19 mouse cellular contexts compared by ENCODE assay signal in the genomic region with DNA sequence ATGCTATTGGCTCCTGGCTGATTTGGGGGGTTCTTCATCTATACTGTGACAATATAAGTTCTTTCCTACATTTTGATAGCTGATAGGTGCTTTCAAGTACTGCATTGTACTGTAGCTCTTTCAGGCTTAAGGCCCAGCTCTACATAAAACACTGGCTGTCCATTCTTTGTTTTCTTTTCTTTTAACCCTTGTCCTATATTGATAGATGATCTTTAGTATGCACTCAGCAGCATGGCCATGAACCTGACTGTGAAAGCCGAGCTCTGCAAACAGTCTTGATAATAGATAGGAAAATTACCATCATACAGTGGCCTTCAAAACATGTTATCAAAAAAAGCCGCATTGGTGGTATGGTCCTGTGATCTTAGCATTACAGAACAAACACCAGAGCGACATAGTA.
DNase-seq lines count a peak whose midpoint lies in the region; ATAC-seq and TF ChIP-seq lines count a peak whose summit lies in the region.
"Had no signal": no experiment of that assay in that cellular context is flagged by ENCODE, and none has a peak within 500 bp of the region (broad histone marks: within the 10 kb centered on the region; RNA-seq: fewer than 3 reads in every experiment).

No protein-coding gene starts in this region.

- no peak for TF ChIP-seq EP300 in liver, embryonic 14.5 days (IDR thresholded peaks at IDR 0.05; ENCODE audit: low read depth)
- TF ChIP-seq EP300 in liver, postnatal 0 days (IDR thresholded peaks at IDR 0.05; ENCODE audit: low read depth), result 0 out of 2 replicates have a peak, but pooled peaks have one; percentile 30

- no peak for TF ChIP-seq CTCF in liver, embryonic 14.5 days (IDR thresholded peaks at IDR 0.05; ENCODE audit: low read depth)
- no peak for TF ChIP-seq CTCF in liver, postnatal 0 days (IDR thresholded peaks at IDR 0.05; ENCODE audit: low read depth)

- no peaks in the 10 kb centered on the region for H3K27me3 ChIP-seq in intestine, embryonic 16.5 days (replicated peaks; ENCODE audit: control insufficient read depth, insufficient read depth, low read length)
- H3K27me3 ChIP-seq in intestine, embryonic 15.5 days (replicated peaks), result no peaks in the 10 kb centered on the region
- no peaks in the 10 kb centered on the region for H3K27me3 ChIP-seq in liver, embryonic 14.5 days (ENCODE audit: control insufficient read depth, insufficient read depth, low read length)
- H3K27me3 ChIP-seq in liver, embryonic 11.5 days (replicated peaks; ENCODE audit: control insufficient read depth, insufficient read depth, low read length), result no peaks in the 10 kb centered on the region
- no peaks in the 10 kb centered on the region for H3K27me3 ChIP-seq in liver, postnatal 0 days (ENCODE audit: insufficient read depth, low read length)
- H3K27me3 ChIP-seq: embryonic facial prominence, embryonic 13.5 days; forebrain, embryonic 12.5 days; hindbrain, embryonic 12.5 days had no signal

- H3K27ac ChIP-seq in intestine, embryonic 16.5 days (ENCODE audit: low read length), result no peak overlapping the region
- H3K27ac ChIP-seq in intestine, embryonic 15.5 days, result no peak overlapping the region
- no peak overlapping the region for H3K27ac ChIP-seq in liver, embryonic 14.5 days
- H3K27ac ChIP-seq in liver, embryonic 11.5 days (ENCODE audit: low read depth, low read length), result no peak overlapping the region
- H3K27ac ChIP-seq in liver, postnatal 0 days (ENCODE audit: low read depth), result peak overlapping the region; percentile 80
- H3K27ac ChIP-seq: embryonic facial prominence, embryonic 13.5 days; forebrain, embryonic 12.5 days; heart, embryonic 10.5 days; hindbrain, embryonic 12.5 days had no signal

- H3K9me3 ChIP-seq in intestine, embryonic 16.5 days (ENCODE audit: control insufficient read depth, low read length), result peaks cover 5% of the 10 kb centered on the region; the same call in 1 of the 2 replicates
- H3K9me3 ChIP-seq in intestine, embryonic 15.5 days, result no peaks in the 10 kb centered on the region
- H3K9me3 ChIP-seq in liver, embryonic 14.5 days (ENCODE audit: control insufficient read depth, low read length), result no peaks in the 10 kb centered on the region
- H3K9me3 ChIP-seq in liver, embryonic 11.5 days (ENCODE audit: control insufficient read depth, low read length), result peaks cover 5% of the 10 kb centered on the region
- no peaks in the 10 kb centered on the region for H3K9me3 ChIP-seq in liver, postnatal 0 days (ENCODE audit: low read length)
- H3K9me3 ChIP-seq: heart, embryonic 10.5 days had no signal

- peak; percentile 59; the same call in 1 of the 2 replicates for ATAC-seq in intestine, embryonic 16.5 days
- ATAC-seq in intestine, embryonic 15.5 days, result no peak
- peak; percentile 4; the same call in 1 of the 2 replicates for ATAC-seq in liver, embryonic 14.5 days (ENCODE audit: insufficient read depth)
- no peak for ATAC-seq in liver, embryonic 11.5 days (replicated peaks; ENCODE audit: low FRiP score)
- peak; percentile 73 for ATAC-seq in liver, postnatal 0 days
- ATAC-seq: forebrain, embryonic 16.5 days; hindbrain, embryonic 16.5 days had no signal

- no peak overlapping the region for H3K4me3 ChIP-seq in intestine, embryonic 16.5 days (ENCODE audit: low read length)
- H3K4me3 ChIP-seq in intestine, embryonic 15.5 days (replicated peaks), result no peak overlapping the region
- H3K4me3 ChIP-seq in liver, embryonic 14.5 days (ENCODE audit: insufficient read depth in 1 of 2, low read depth in 2 of 2, low read length in 2 of 2), result no peak overlapping the region
- no peak overlapping the region for H3K4me3 ChIP-seq in liver, embryonic 11.5 days (ENCODE audit: low read depth, low read length)
- no peak overlapping the region for H3K4me3 ChIP-seq in liver, postnatal 0 days (ENCODE audit: low read depth, low read length)
- H3K4me3 ChIP-seq: embryonic facial prominence, embryonic 13.5 days; forebrain, embryonic 12.5 days; heart, embryonic 10.5 days; hindbrain, embryonic 12.5 days had no signal

- no peak for DNase-seq in liver, embryonic 14.5 days (ENCODE audit: low read depth in 3 of 3, low spot score in 3 of 3)
- DNase-seq in liver, embryonic 11.5 days (ENCODE audit: low spot score), result no peak
- DNase-seq in liver, postnatal 0 days, result no peak
- no peak for DNase-seq in right cerebral cortex, postnatal 14 days
- no peak for DNase-seq in cerebellum, adult 9-11 months
- DNase-seq: cerebellum, adult 11-12 months; cerebellum, postnatal 36 days; gastrocnemius, postnatal 10 days; heart, adult 18-20 months; heart, postnatal 10 days; heart, postnatal 4 days had no signal

- no peak overlapping the region for H3K4me2 ChIP-seq in intestine, embryonic 16.5 days (ENCODE audit: low read depth, low read length)
- H3K4me2 ChIP-seq in intestine, embryonic 15.5 days (replicated peaks), result no peak overlapping the region
- H3K4me2 ChIP-seq in liver, embryonic 14.5 days (ENCODE audit: low read depth), result no peak overlapping the region
- no peak overlapping the region for H3K4me2 ChIP-seq in liver, embryonic 11.5 days
- H3K4me2 ChIP-seq in liver, postnatal 0 days (ENCODE audit: low read depth, low read length), result no peak overlapping the region
- H3K4me2 ChIP-seq: embryonic facial prominence, embryonic 13.5 days; forebrain, embryonic 12.5 days; hindbrain, embryonic 12.5 days had no signal

- no peaks in the 10 kb centered on the region for H3K4me1 ChIP-seq in intestine, embryonic 16.5 days (ENCODE audit: control insufficient read depth, insufficient read depth, low read length)
- no peaks in the 10 kb centered on the region for H3K4me1 ChIP-seq in intestine, embryonic 15.5 days (replicated peaks)
- peaks cover 3 to 7% of the 10 kb centered on the region in 2 experiments for H3K4me1 ChIP-seq in liver, embryonic 14.5 days (replicated peaks; ENCODE audit: control insufficient read depth in 2 of 2, insufficient read depth in 2 of 2, low read length in 1 of 2)
- peaks cover 9% of the 10 kb centered on the region; the same call in 1 of the 2 replicates for H3K4me1 ChIP-seq in liver, embryonic 11.5 days (replicated peaks; ENCODE audit: control insufficient read depth, insufficient read depth, low read length)
- H3K4me1 ChIP-seq in liver, postnatal 0 days (ENCODE audit: insufficient read depth), result peaks cover 25% of the 10 kb centered on the region
- H3K4me1 ChIP-seq: forebrain, embryonic 12.5 days; heart, embryonic 10.5 days had no signal

- H3K36me3 ChIP-seq in intestine, embryonic 16.5 days (ENCODE audit: control insufficient read depth, insufficient read depth, low read length), result no peaks in the 10 kb centered on the region
- H3K36me3 ChIP-seq in intestine, embryonic 15.5 days, result 0 out of 2 replicates have a peak, but pooled peaks cover 2% of the 10 kb centered on the region
- H3K36me3 ChIP-seq in liver, embryonic 14.5 days (replicated peaks; ENCODE audit: control insufficient read depth, insufficient read depth, low read depth), result peaks cover 89% of the 10 kb centered on the region
- peaks cover 25% of the 10 kb centered on the region; the same call in 1 of the 2 replicates for H3K36me3 ChIP-seq in liver, embryonic 11.5 days (ENCODE audit: control insufficient read depth, insufficient read depth, low read length)
- H3K36me3 ChIP-seq in liver, postnatal 0 days (replicated peaks; ENCODE audit: insufficient read depth, low read length), result peaks cover 92% of the 10 kb centered on the region
- H3K36me3 ChIP-seq: forebrain, embryonic 12.5 days had no signal

- no peak overlapping the region for H3K9ac ChIP-seq in intestine, embryonic 16.5 days (ENCODE audit: low read depth, low read length)
- H3K9ac ChIP-seq in intestine, embryonic 15.5 days, result no peak overlapping the region
- H3K9ac ChIP-seq in liver, embryonic 14.5 days (replicated peaks), result no peak overlapping the region
- no peak overlapping the region for H3K9ac ChIP-seq in liver, embryonic 11.5 days (ENCODE audit: low read depth, low read length)
- H3K9ac ChIP-seq in liver, postnatal 0 days (replicated peaks), result no peak overlapping the region
- H3K9ac ChIP-seq: embryonic facial prominence, embryonic 13.5 days; forebrain, embryonic 12.5 days; hindbrain, embryonic 12.5 days had no signal

- 64% methylated on average over 3 of the region's 3 CpGs for WGBS in intestine, embryonic 16.5 days
- WGBS in intestine, embryonic 15.5 days, result 67% methylated on average over 3 of the region's 3 CpGs
- WGBS in liver, embryonic 14.5 days (ENCODE audit: insufficient replicate concordance), result 48% methylated on average over 3 of the region's 3 CpGs
- WGBS in liver, embryonic 11.5 days, result 75% methylated on average over 3 of the region's 3 CpGs
- 40% methylated on average over 3 of the region's 3 CpGs for WGBS in liver, postnatal 0 days (ENCODE audit: insufficient replicate concordance)

Comparison
In these comparisons a context has a peak if more than half of its experiments do, and no peak if none do; other contexts are left out.
1. ATAC-seq: peak in intestine, embryonic 16.5 days (single experiment), liver, embryonic 14.5 days (single experiment) and liver, postnatal 0 days (single experiment); none in intestine, embryonic 15.5 days (single experiment) and liver, embryonic 11.5 days (single experiment).